Comparison of ENCODE assay signal across 13 mouse cellular contexts in the genomic region with DNA sequence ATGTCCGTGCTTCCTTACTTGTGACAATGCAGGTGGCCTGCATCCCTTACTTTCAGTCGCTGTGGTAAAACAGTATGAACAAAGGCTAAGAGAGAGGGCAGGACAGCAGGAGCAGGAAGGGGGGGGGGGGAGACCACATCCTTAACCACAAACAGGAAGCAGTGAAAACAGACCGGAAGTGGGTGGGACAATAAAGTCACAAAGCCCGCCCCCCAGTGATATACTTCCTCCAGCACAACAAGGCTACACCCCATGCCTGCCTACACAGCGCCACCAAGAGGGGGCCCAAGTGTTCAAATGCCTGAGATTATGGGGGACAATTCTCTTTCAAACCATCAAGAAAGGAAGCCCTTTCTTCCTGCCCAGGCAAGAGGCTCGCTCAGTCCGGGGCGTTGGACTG.
DNase-seq lines count a peak whose midpoint lies in the region; ATAC-seq and TF ChIP-seq lines count a peak whose summit lies in the region.
"Had no signal": no experiment of that assay in that cellular context is flagged by ENCODE, and none has a peak within 500 bp of the region (broad histone marks: within the 10 kb centered on the region; RNA-seq: fewer than 3 reads in every experiment).

No protein-coding gene starts in this region.

- WGBS in kidney, embryonic 15.5 days = 84% methylated on average over 8 of the region's 8 CpGs
- 84% methylated on average over 8 of the region's 8 CpGs for WGBS in stomach, postnatal 0 days

- no peak for TF ChIP-seq EP300 in stomach, postnatal 0 days (optimal IDR thresholded peaks at IDR 0.05)

- intact Hi-C loops in left cerebral cortex, postnatal 36 days (cut with DNase I) = no loop called here

- no peak overlapping the region for H3K9ac ChIP-seq in kidney, embryonic 15.5 days
- no peak overlapping the region for H3K9ac ChIP-seq in stomach, postnatal 0 days (ENCODE audit: low read length)
- H3K9ac ChIP-seq: liver, embryonic 15.5 days had no signal

- ATAC-seq in kidney, embryonic 15.5 days (replicated peaks; ENCODE audit: low FRiP score) = no peak
- ATAC-seq in hematopoietic stem cell, adult 5-6 weeks (replicated peaks in 1 of 2; ENCODE audit: insufficient read depth in 1 of 2, low FRiP score in 2 of 2, low TSS enrichment in 1 of 2, low read depth in 1 of 2, poor library complexity in 2 of 2, severe bottlenecking in 2 of 2) = peak; percentile 17 to 36; a peak in 2 of 4 replicates
- ATAC-seq in stomach, postnatal 0 days (ENCODE audit: low FRiP score, low TSS enrichment) = no peak

- no peak overlapping the region for H3K4me2 ChIP-seq in kidney, embryonic 15.5 days
- H3K4me2 ChIP-seq in stomach, postnatal 0 days (replicated peaks; ENCODE audit: low read depth) = no peak overlapping the region
- H3K4me2 ChIP-seq: liver, embryonic 15.5 days had no signal

- no peaks in the 10 kb centered on the region for H3K36me3 ChIP-seq in kidney, embryonic 15.5 days
- no peaks in the 10 kb centered on the region for H3K36me3 ChIP-seq in stomach, postnatal 0 days (ENCODE audit: control insufficient read depth, insufficient read depth, low read length)
- H3K36me3 ChIP-seq: G1E; liver, embryonic 15.5 days had no signal

- TF ChIP-seq CTCF in stomach, postnatal 0 days (IDR thresholded peaks at IDR 0.05; ENCODE audit: low read depth) = peak; percentile 29

- peaks cover 3% of the 10 kb centered on the region; the same call in 1 of the 2 replicates for H3K9me3 ChIP-seq in kidney, embryonic 15.5 days (replicated peaks)
- no peaks in the 10 kb centered on the region for H3K9me3 ChIP-seq in stomach, postnatal 0 days (ENCODE audit: control insufficient read depth, low read length)
- H3K9me3 ChIP-seq: liver, embryonic 15.5 days had no signal

- H3K4me1 ChIP-seq in kidney, embryonic 15.5 days = no peaks in the 10 kb centered on the region
- no peaks in the 10 kb centered on the region for H3K4me1 ChIP-seq in stomach, postnatal 0 days (replicated peaks; ENCODE audit: control insufficient read depth, insufficient read depth)
- H3K4me1 ChIP-seq: liver, embryonic 15.5 days had no signal

- 0 out of 2 replicates have a peak overlapping the region, but pooled peaks have one; percentile 20 for H3K27ac ChIP-seq in kidney, embryonic 15.5 days
- no peak overlapping the region for H3K27ac ChIP-seq in stomach, postnatal 0 days (replicated peaks)
- H3K27ac ChIP-seq: liver, embryonic 15.5 days had no signal

- H3K27me3 ChIP-seq in kidney, embryonic 15.5 days = no peaks in the 10 kb centered on the region
- no peaks in the 10 kb centered on the region for H3K27me3 ChIP-seq in stomach, postnatal 0 days (ENCODE audit: control insufficient read depth, insufficient read depth, low read length)
- H3K27me3 ChIP-seq: liver, embryonic 15.5 days had no signal

- no peak for DNase-seq in kidney, adult 9 months
- peak; percentile 74 for DNase-seq in CD4-positive, CD25-positive, alpha-beta regulatory T cell, adult 2 months (ENCODE audit: low read depth, low spot score)
- DNase-seq in stomach, postnatal 0 days (ENCODE audit: low spot score) = no peak
- no peak for DNase-seq in right cerebral cortex, adult 18-20 months
- DNase-seq in left cerebral cortex, postnatal 36 days (ENCODE audit: low spot score in 2 of 2) = no peak
- DNase-seq in right cerebral cortex, postnatal 4 days = no peak
- DNase-seq: adrenal gland, postnatal 36 days; cerebellum, adult 9-10 months; layer of hippocampus, adult 9-11 months had no signal

- no peak overlapping the region for H3K4me3 ChIP-seq in kidney, embryonic 15.5 days (replicated peaks)
- H3K4me3 ChIP-seq in stomach, postnatal 0 days (ENCODE audit: low read depth, low read length) = no peak overlapping the region
- H3K4me3 ChIP-seq: liver, embryonic 15.5 days had no signal

Comparison
In these comparisons a context has a peak if more than half of its experiments do, and no peak if none do; other contexts are left out.
1. ATAC-seq: peak in hematopoietic stem cell, adult 5-6 weeks (2 of 2); none in kidney, embryonic 15.5 days (single experiment) and stomach, postnatal 0 days (single experiment).